Mouse (Mus musculus) hindbrain, embryonic 14.5 days (tissue): ENCODE results near the gene Ccdc151. TPM values are rescaled to one million over a fixed set of nuclear protein-coding genes. Genes with fewer than 3 reads are reported as not detected.

Experiments used
- ATAC-seq: fragments of 200-750 bp; cut with Nextera tagmentation; 2 replicates; pipeline ENCODE4 v1.8.0; 2017; ENCODE audit warnings: moderate number of reproducible peaks, mild to moderate bottlenecking, moderate TSS enrichment, moderate library complexity; ENCODE audit not compliant: low FRiP score
- DNase-seq: peaks from one replicate; pipeline ENCODE4 v3.0.0-alpha.2; 2015; ENCODE audit warnings: low spot score
- H3K27ac ChIP-seq: fragments of 300-500 bp; sonication (generic); 2 replicates; pipeline ENCODE4 v1.5.1; 2014; ENCODE audit warnings: mild to moderate bottlenecking, moderate library complexity
- H3K27me3 ChIP-seq: fragments of 300-500 bp; sonication (generic); 2 replicates; pipeline ENCODE4 v1.6.1; 2014; ENCODE audit warnings: mild to moderate bottlenecking, low read length, mixed read lengths; ENCODE audit not compliant: control insufficient read depth, insufficient read depth
- H3K36me3 ChIP-seq: fragments of 300-500 bp; sonication (generic); replicated peaks from 2 replicates; pipeline ENCODE4 v1.6.1; 2014; ENCODE audit not compliant: control insufficient read depth, insufficient read depth
- H3K4me1 ChIP-seq: fragments of 300-500 bp; sonication (generic); replicated peaks from 2 replicates; pipeline ENCODE4 v1.6.1; 2014; ENCODE audit warnings: antibody characterized with exemption, low read length, mixed read lengths; ENCODE audit not compliant: control insufficient read depth, insufficient read depth
- H3K4me2 ChIP-seq: fragments of 300-500 bp; sonication (generic); replicated peaks from 2 replicates; pipeline ENCODE4 v1.6.1; 2014; ENCODE audit warnings: mild to moderate bottlenecking, moderate library complexity
- H3K4me3 ChIP-seq: fragments of 300-500 bp; sonication (generic); replicated peaks from 2 replicates; pipeline ENCODE4 v1.5.1; 2014; ENCODE audit warnings: mild to moderate bottlenecking, low read length
- H3K9ac ChIP-seq: fragments of 300-500 bp; sonication (generic); 2 replicates; pipeline ENCODE4 v1.6.1; 2014
- H3K9me3 ChIP-seq: fragments of 300-500 bp; sonication (generic); 2 replicates; pipeline ENCODE4 v1.6.1; 2016; ENCODE audit warnings: low read length; ENCODE audit not compliant: control insufficient read depth
- WGBS: fragments of 180-500 bp; shearing (Covaris S2); extraction: QIAGEN DNeasy Blood & Tissue Kit; methylation state at CpG from one replicate; pipeline ENCODE4 v1.1.7; 2014; 5-methylcytosine and 5-hydroxymethylcytosine counted together
- polyA plus RNA-seq: library from polyadenylated mRNA; unstranded; fragments of >200 nt; fragmentation: Nextera tagmentation; extraction: Ambion mirVana; gene quantifications from 2 replicates; pipeline ENCODE4 v1.2.1, GENCODE M21; 2014

Gene Ccdc151
- polyA plus RNA-seq, 1 experiment from 2014 or later: 6.2 TPM

- WGBS: 3% methylated on average over 34 of the region's 34 CpGs
- Histone ChIP-seq H3K36me3 (no peaks in the 10 kb centered on the region), H3K9me3 (no peaks in the 10 kb centered on the region), H3K4me3 (peak overlapping the region; percentile 34), H3K27me3 (peaks cover 47% of the 10 kb centered on the region), H3K9ac (peak overlapping the region; percentile 25; the same call in 1 of the 2 replicates), H3K4me1 (peaks cover 17% of the 10 kb centered on the region), H3K4me2 (peak overlapping the region; percentile 70), H3K27ac (no peak overlapping the region)
- DNase-seq (no peak), ATAC-seq (peak; percentile 50; the same call in 1 of the 2 replicates)
Observed at GRCm38 (mm10) chr9:21962416-21963059, 39.9 kb downstream of the Ccdc151 start.

- Histone ChIP-seq H3K27ac (no peak overlapping the region), H3K9ac (peak overlapping the region; percentile 25), H3K4me2 (peak overlapping the region; percentile 70), H3K36me3 (no peaks in the 10 kb centered on the region), H3K4me3 (peak overlapping the region; percentile 34), H3K9me3 (no peaks in the 10 kb centered on the region), H3K4me1 (peaks cover 17% of the 10 kb centered on the region), H3K27me3 (peaks cover 47% of the 10 kb centered on the region)
- no peak for DNase-seq
- WGBS: under 1% methylated on average over 15 of the region's 15 CpGs
- ATAC-seq: peak; percentile 31; the same call in 1 of the 2 replicates
Observed at GRCm38 (mm10) chr9:21962010-21962409, 40.4 kb downstream of the Ccdc151 start.

GRCm38 (mm10) chr9:21961366-21961980, 41.0 kb downstream of the Ccdc151 start:
- no peak overlapping the region for H3K27ac ChIP-seq
- no peaks in the 10 kb centered on the region for H3K9me3 ChIP-seq
- peak overlapping the region; percentile 25; the same call in 1 of the 2 replicates for H3K9ac ChIP-seq
- WGBS: 2% methylated on average over 35 of the region's 35 CpGs
- H3K4me1 ChIP-seq: peaks cover 18% of the 10 kb centered on the region
- peak overlapping the region; percentile 34 for H3K4me3 ChIP-seq
- no peaks in the 10 kb centered on the region for H3K36me3 ChIP-seq
- H3K27me3 ChIP-seq: peaks cover 47% of the 10 kb centered on the region
- ATAC-seq: no peak
- DNase-seq: no peak
- peak overlapping the region; percentile 70 for H3K4me2 ChIP-seq

- H3K4me2 ChIP-seq: no peak overlapping the region; the same call in 1 of the 2 replicates
- peaks cover 47% of the 10 kb centered on the region for H3K27me3 ChIP-seq
- no peak for DNase-seq
Observed at GRCm38 (mm10) chr9:21960558-21961208, 41.8 kb downstream of the Ccdc151 start.

GRCm38 (mm10) chr9:21960135-21960534, 42.3 kb downstream of the Ccdc151 start:
- ATAC-seq (no peak), DNase-seq (no peak)
- Histone ChIP-seq H3K4me3 (no peak overlapping the region), H3K27ac (no peak overlapping the region), H3K9me3 (no peaks in the 10 kb centered on the region), H3K9ac (no peak overlapping the region), H3K4me1 (peaks cover 21% of the 10 kb centered on the region), H3K4me2 (no peak overlapping the region), H3K36me3 (no peaks in the 10 kb centered on the region), H3K27me3 (peaks cover 47% of the 10 kb centered on the region)
- WGBS: 55% methylated on average over 9 of the region's 9 CpGs

More at GRCm38 (mm10) chr9:21960558-21961208, 41.8 kb downstream of the Ccdc151 start:
- no peak overlapping the region for H3K4me3 ChIP-seq
- H3K9ac ChIP-seq: no peak overlapping the region
- WGBS: 13% methylated on average over 26 of the region's 26 CpGs
- H3K4me1 ChIP-seq: peaks cover 21% of the 10 kb centered on the region
- H3K9me3 ChIP-seq: no peaks in the 10 kb centered on the region
- no peak for ATAC-seq
- H3K36me3 ChIP-seq: no peaks in the 10 kb centered on the region
- no peak overlapping the region for H3K27ac ChIP-seq

GRCm38 (mm10) chr9:21959244-21959643, 43.2 kb downstream of the Ccdc151 start:
- Histone ChIP-seq H3K4me2 (no peak overlapping the region), H3K27ac (no peak overlapping the region), H3K9ac (no peak overlapping the region), H3K36me3 (no peaks in the 10 kb centered on the region), H3K4me3 (no peak overlapping the region), H3K9me3 (no peaks in the 10 kb centered on the region), H3K4me1 (peaks cover 21% of the 10 kb centered on the region), H3K27me3 (peaks cover 47% of the 10 kb centered on the region)
- 97% methylated on average over 7 of the region's 7 CpGs for WGBS
- no peak for DNase-seq
- ATAC-seq: no peak

GRCm38 (mm10) chr9:21958372-21958771, 44.1 kb downstream of the Ccdc151 start:
- Histone ChIP-seq H3K9ac (no peak overlapping the region), H3K36me3 (no peaks in the 10 kb centered on the region), H3K27ac (no peak overlapping the region), H3K4me2 (no peak overlapping the region), H3K4me3 (no peak overlapping the region), H3K4me1 (peaks cover 25% of the 10 kb centered on the region), H3K9me3 (no peaks in the 10 kb centered on the region), H3K27me3 (peaks cover 45% of the 10 kb centered on the region)
- no peak for DNase-seq
- ATAC-seq: no peak
- WGBS: 85% methylated on average over 5 of the region's 5 CpGs

- no peaks in the 10 kb centered on the region for H3K9me3 ChIP-seq
- under 1% methylated on average over 51 of the region's 54 CpGs for WGBS
- no peaks in the 10 kb centered on the region for H3K36me3 ChIP-seq
- peaks cover 19% of the 10 kb centered on the region for H3K27me3 ChIP-seq
- peaks cover 11% of the 10 kb centered on the region for H3K4me1 ChIP-seq
- peak within 1 kb of the TSS; percentile 64 for H3K4me3 ChIP-seq
- peak within 1 kb of the TSS; percentile 97 for H3K27ac ChIP-seq
- H3K9ac ChIP-seq: peak within 1 kb of the TSS; percentile 80
- peak; percentile 98 for ATAC-seq
- peak; percentile 98 for DNase-seq
- H3K4me2 ChIP-seq: peak within 1 kb of the TSS; percentile 73
Observed at GRCm38 (mm10) chr9:21955570-21956281, 46.7 kb downstream of the Ccdc151 start, which contains the start of gene Swsap1. Gene Swsap1, plus strand, starts transcription at chr9:21955755.

- Histone ChIP-seq H3K27ac (peak overlapping the region; percentile 97), H3K4me3 (peak overlapping the region; percentile 64), H3K4me2 (peak overlapping the region; percentile 50), H3K9ac (peak overlapping the region; percentile 80; the same call in 1 of the 2 replicates), H3K9me3 (no peaks in the 10 kb centered on the region), H3K4me1 (peaks cover 11% of the 10 kb centered on the region), H3K36me3 (no peaks in the 10 kb centered on the region), H3K27me3 (peaks cover 13% of the 10 kb centered on the region)
- DNase-seq (no peak), ATAC-seq (peak; percentile 58)
- 2% methylated on average over 18 of the region's 18 CpGs for WGBS
Observed at GRCm38 (mm10) chr9:21955225-21955569, 47.2 kb downstream of the Ccdc151 start.
